Mouse (Mus musculus) olfactory bulb, adult 2 months (tissue): ENCODE measurements around the gene Utp6. TPM values are rescaled to one million over a fixed set of nuclear protein-coding genes. Genes with fewer than 3 reads are reported as not detected.

Source experiments
- H3K27ac ChIP-seq: fragments of 200-500 bp; 2 replicates; pipeline ENCODE4 v1.5.1; 2012; ENCODE audit warnings: low read depth, low read length; ENCODE audit not compliant: insufficient read depth
- H3K4me1 ChIP-seq: fragments of 200-500 bp; 2 replicates; pipeline ENCODE4 v1.6.1; 2012; ENCODE audit warnings: low read length; ENCODE audit not compliant: control insufficient read depth, insufficient read depth
- H3K4me3 ChIP-seq: fragments of 200-500 bp; 2 replicates; pipeline ENCODE4 v1.5.1; 2012; ENCODE audit warnings: mild to moderate bottlenecking, low read depth, low read length, moderate library complexity; ENCODE audit not compliant: insufficient read depth
- CTCF ChIP-seq: fragments of 200-500 bp; IDR thresholded peaks from 2 replicates; pipeline ENCODE4 v1.5.1; 2012; ENCODE audit warnings: low read depth, mild to moderate bottlenecking, low read length, moderate library complexity; ENCODE audit not compliant: insufficient read depth
- POLR2A ChIP-seq: fragments of 200-500 bp; IDR thresholded peaks from 2 replicates; pipeline ENCODE4 v1.6.1; 2012; ENCODE audit warnings: mild to moderate bottlenecking, low read depth, low read length, moderate library complexity; ENCODE audit not compliant: insufficient read depth
- WGBS: fragments of 180-500 bp; shearing (Covaris S2); methylation state at CpG from one replicate; pipeline ENCODE4 v1.1.7; 2018; 5-methylcytosine and 5-hydroxymethylcytosine counted together
- polyA plus RNA-seq: library from polyadenylated mRNA; stranded (reverse); fragments of >200 nt; gene quantifications from 2 replicates; pipeline ENCODE4 v1.2.4, GENCODE M21; 2012; ENCODE audit warnings: low replicate concordance; ENCODE audit not compliant: missing spikeins, insufficient read depth, insufficient read length

The Utp6 gene
- polyA plus RNA-seq, 1 experiment: not detected

DNA sequence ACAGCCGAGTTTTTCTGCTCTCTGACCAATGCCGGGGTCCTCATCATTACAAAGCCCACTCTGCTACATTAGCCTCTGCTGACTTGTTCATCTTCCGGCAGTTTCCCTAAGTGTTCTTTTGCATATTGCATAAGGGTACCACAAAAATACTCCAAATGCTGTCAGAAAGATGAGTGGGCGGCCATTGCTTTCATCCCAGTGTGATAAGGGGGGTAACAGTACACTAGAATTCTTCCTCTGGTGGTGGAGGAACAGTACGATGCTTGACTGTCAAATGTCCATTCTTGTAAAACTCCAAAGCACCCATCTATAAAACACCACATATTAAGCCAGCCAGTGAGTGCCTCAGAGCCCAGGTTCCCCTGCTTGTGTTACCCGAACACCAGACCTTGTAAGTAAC lies 69.9 kb downstream of the Utp6 start:
- TF ChIP-seq CTCF (no peak), POLR2A (no peak)
- no peak overlapping the region for H3K27ac ChIP-seq
- 82% methylated on average over 6 of the region's 6 CpGs for WGBS
- no peak overlapping the region for H3K4me3 ChIP-seq
- no peaks in the 10 kb centered on the region for H3K4me1 ChIP-seq

GRCm38 (mm10) chr11:79890822-79891221 lies 71.4 kb downstream of the Utp6 start:
- 93% methylated on average over 2 of the region's 2 CpGs for WGBS
- Histone ChIP-seq H3K27ac (no peak overlapping the region), H3K4me3 (no peak overlapping the region), H3K4me1 (no peaks in the 10 kb centered on the region)
- TF ChIP-seq CTCF: no peak
- TF ChIP-seq POLR2A: no peak

- no peak for TF ChIP-seq CTCF
- no peak for TF ChIP-seq POLR2A
- Histone ChIP-seq H3K27ac (no peak overlapping the region), H3K4me1 (no peaks in the 10 kb centered on the region), H3K4me3 (no peak overlapping the region)
- 96% methylated on average over 1 of the region's 1 CpGs for WGBS
These were observed 75.2 kb downstream of the Utp6 start for GRCm38 (mm10) chr11:79886961-79887360.

DNA sequence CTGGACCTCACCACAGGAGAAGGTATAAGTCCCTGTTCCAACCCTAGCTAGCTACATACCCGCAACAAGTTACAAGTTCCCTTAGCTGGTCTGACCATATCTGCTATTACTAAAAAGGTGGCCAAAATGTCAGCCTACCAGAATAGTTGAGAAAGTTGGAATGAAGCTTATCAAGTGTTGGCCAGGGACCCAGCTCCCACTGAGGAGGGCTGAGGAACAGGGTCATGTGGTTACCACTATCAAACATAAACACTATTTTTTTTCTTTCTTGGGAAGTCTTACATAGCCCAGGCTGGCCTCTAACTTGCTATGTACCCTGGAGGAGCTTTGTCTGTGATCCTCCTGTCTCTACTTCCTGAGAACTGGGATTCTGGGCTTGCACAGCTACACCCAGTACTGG lies 75.8 kb downstream of the Utp6 start:
- no peak for TF ChIP-seq CTCF
- TF ChIP-seq POLR2A: no peak
- 97% methylated on average over 1 of the region's 1 CpGs for WGBS
- no peaks in the 10 kb centered on the region for H3K4me1 ChIP-seq
- H3K27ac ChIP-seq: no peak overlapping the region
- no peak overlapping the region for H3K4me3 ChIP-seq

- no peak overlapping the region for H3K27ac ChIP-seq
- H3K4me3 ChIP-seq: no peak overlapping the region
- no peaks in the 10 kb centered on the region for H3K4me1 ChIP-seq
- no peak for TF ChIP-seq CTCF
- no peak for TF ChIP-seq POLR2A
- 89% methylated on average over 13 of the region's 13 CpGs for WGBS
These were observed 76.3 kb downstream of the Utp6 start for GRCm38 (mm10) chr11:79885713-79886393.

DNA sequence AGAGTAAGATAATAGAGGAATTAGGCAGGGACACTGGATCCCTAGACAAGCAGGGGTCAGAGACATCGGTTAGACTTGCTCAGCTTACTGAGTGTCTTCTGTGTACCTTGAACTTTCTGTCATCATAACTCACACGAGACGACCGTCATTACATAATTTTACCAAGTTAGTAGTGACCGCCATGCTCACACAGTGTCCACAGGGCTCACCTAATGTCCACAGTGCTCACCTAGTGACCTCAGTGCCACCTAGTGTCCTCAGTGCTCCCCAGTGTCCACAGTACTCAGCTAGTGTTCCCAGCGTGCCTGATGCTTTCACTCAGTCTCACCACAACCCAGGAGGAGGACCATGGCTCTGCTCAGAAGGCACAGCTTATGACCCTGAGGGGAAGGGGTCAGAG lies 77.4 kb downstream of the Utp6 start:
- no peaks in the 10 kb centered on the region for H3K4me1 ChIP-seq
- WGBS: 92% methylated on average over 6 of the region's 6 CpGs
- no peak overlapping the region for H3K4me3 ChIP-seq
- TF ChIP-seq CTCF (no peak), POLR2A (no peak)
- no peak overlapping the region for H3K27ac ChIP-seq

Other genes with a start within 250 kb of the Utp6 start
- 192 TPM in 1 of 2 replicates, not detected in the other for gene Suz12, start 30.7 kb upstream of the Utp6 start, polyA plus RNA-seq
- gene Crlf3, start 118.6 kb upstream of the Utp6 start, polyA plus RNA-seq: not detected in 2 replicates
- not detected in 2 replicates for gene Atad5, start 127.0 kb upstream of the Utp6 start, polyA plus RNA-seq
- gene Tefm, start 179.8 kb upstream of the Utp6 start, polyA plus RNA-seq: not detected in 2 replicates
- not detected in 2 replicates for gene Adap2, start 191.7 kb upstream of the Utp6 start, polyA plus RNA-seq
- not detected in 2 replicates for gene Rnf135, start 221.5 kb upstream of the Utp6 start, polyA plus RNA-seq
- gene Rhot1, start 246.6 kb upstream of the Utp6 start, polyA plus RNA-seq: not detected in 2 replicates